Mouse (Mus musculus): ENCODE measurements around the gene Terb2.

Gene Terb2

GRCm38 (mm10) chr2:122186106-122186505 lies at the start of gene Terb2, which contains the start of gene Patl2:
Gene Terb2, plus strand, starts transcription at chr2:122186272.
Gene Patl2, minus strand, starts transcription at chr2:122186189.
- DNase-seq = no peak

DNA sequence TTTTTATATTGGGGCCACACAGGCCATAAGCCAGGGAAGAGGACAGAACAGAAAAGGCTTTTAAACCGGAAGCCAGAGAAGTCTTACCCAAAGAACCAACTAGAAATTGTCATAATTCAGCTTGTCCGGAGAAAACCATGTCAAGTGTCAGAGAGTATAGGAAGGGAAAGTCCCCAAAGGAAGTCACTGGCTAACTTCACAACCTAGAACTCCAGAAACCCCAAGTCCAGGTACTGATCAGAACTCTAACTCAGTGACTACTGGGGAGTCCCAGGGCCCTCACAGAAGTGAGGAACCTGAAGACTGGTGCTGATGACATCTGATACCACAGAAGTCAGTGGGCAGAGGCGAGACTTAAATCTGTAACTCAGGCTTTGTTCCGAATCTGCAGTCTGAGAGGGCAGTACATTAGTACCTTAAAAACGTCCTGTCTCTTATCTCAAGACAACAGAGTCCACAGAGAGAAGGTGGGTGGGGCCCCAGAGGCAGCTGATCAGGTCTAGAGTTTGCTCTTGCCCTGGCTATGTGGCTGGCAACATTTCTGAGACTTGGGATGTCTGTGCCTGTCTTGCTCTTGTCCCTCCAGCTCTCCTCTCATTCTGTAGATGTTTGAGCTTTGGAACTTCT lies 48.1 kb upstream of the Terb2 start:
- no peak for DNase-seq

GRCm38 (mm10) chr2:122140815-122141214 lies 45.3 kb upstream of the Terb2 start:
- no peak for DNase-seq

GRCm38 (mm10) chr2:122141332-122141967 lies 44.6 kb upstream of the Terb2 start:
- DNase-seq = no peak

DNA sequence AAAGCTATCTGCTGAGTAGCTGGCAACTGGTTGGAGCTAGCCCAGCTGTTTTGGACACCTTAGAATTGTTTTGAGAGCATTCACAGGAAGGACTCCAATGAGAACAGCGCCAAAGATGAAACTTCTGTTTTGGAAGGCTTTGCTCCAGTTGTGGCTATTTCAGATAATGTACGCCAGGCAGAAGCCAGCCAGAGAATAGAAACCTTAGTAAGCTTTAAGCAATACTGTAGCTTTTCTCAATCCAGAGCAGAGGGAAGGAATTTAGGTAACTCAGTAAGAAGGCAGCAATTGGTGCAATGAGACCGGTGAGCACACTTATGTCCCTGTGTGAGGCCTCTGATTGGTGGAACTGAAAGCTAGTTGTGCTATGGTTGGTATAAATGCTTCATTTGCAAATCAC lies 43.0 kb upstream of the Terb2 start:
- DNase-seq = no peak

- no peak for DNase-seq
Observed at GRCm38 (mm10) chr2:122145756-122146155, 40.3 kb upstream of the Terb2 start.

- DNase-seq = peak; percentile 7
Observed at GRCm38 (mm10) chr2:122146687-122147086, 39.4 kb upstream of the Terb2 start.

- peak; percentile 87 for DNase-seq
Observed at GRCm38 (mm10) chr2:122147508-122148241, 38.4 kb upstream of the Terb2 start, which contains the start of gene B2m. Gene B2m, plus strand, starts transcription at chr2:122147686.

- peak; percentile 16 for DNase-seq
Observed at GRCm38 (mm10) chr2:122148242-122148917, 37.7 kb upstream of the Terb2 start.

GRCm38 (mm10) chr2:122149316-122149715 lies 36.8 kb upstream of the Terb2 start:
- DNase-seq = no peak

GRCm38 (mm10) chr2:122149716-122150115 lies 36.4 kb upstream of the Terb2 start:
- DNase-seq = no peak

- DNase-seq = no peak
Observed at GRCm38 (mm10) chr2:122151221-122151620, 34.9 kb upstream of the Terb2 start.

DNA sequence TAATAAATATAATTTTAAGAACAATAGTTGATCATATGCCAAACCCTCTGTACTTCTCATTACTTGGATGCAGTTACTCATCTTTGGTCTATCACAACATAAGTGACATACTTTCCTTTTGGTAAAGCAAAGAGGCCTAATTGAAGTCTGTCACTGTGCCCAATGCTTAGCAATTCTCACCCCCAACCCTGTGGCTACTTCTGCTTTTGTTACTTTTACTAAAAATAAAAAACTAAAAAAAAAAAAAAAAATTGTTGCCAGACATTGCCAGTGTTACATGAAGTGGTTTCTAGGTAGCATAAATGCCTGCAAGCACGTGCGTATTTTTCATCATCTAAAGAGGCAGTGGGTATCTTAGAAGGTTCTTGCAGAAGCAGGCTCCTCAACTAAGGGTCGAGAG lies 33.2 kb upstream of the Terb2 start:
- DNase-seq = no peak

DNA sequence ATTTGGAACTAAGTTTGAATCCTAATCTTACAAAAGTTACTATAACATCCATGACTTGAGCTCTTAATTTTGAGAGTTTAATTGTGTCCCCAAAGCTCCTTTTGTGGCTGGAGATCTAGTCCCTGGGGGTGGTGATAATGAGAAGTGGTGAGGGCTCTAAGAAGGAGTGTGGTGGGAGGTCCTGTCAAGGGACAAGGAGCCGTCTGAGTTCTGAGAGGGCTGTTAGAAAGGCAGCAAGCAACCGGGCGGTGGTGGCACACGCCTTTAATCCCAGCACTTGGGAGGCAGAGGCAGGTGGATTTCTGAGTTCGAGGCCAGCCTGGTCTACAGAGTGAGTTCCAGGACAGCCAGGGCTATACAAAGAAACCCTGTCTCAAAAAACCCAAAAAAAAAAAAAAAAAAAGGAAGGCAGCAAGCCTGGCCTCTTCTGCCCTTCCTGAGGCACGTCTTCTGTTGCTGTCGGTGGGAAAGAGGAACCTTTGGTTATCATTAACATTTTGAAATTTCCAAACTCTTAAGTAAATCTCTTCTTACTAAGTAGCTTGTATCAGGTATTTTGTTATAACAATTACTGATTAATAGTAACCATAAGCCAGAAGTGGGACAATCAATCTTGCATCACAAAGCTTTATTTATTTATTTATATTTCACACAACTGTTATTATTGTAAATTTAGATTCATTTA lies 32.2 kb upstream of the Terb2 start:
- DNase-seq = no peak

GRCm38 (mm10) chr2:122154479-122154878 lies 31.6 kb upstream of the Terb2 start:
- DNase-seq = no peak

GRCm38 (mm10) chr2:122155292-122155691 lies 30.8 kb upstream of the Terb2 start:
- DNase-seq = no peak

DNA sequence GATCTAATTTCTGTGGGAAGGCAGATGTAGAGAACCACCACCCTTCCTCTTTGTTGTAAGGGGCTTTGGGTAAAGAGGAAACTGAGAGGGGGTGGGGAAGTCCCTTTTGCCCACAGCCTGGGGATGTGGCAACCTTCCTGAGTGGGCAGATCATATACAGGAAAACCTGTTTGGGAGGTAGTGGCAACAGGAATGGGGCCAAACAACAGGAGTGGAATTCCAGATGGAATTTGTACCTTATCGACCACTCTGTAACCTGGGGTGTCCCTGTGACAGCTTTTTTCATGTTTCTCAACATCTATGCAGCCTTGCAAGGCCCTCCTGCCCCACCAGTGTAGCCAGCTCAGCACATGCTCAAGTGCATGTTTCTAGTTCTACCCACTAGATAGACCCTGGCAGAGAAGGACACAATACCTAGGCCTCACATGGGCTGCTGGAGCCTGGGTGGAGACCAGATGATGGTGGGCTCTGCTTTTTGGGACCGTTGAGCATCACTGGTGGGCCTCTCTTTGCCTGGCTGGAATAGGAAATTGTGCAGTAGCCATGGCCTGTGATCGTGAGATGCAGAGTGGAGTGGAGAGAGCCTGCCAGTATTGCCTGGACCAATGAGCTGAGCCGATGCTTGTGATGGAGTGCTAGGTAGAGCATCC lies 29.9 kb upstream of the Terb2 start:
- DNase-seq = no peak

DNA sequence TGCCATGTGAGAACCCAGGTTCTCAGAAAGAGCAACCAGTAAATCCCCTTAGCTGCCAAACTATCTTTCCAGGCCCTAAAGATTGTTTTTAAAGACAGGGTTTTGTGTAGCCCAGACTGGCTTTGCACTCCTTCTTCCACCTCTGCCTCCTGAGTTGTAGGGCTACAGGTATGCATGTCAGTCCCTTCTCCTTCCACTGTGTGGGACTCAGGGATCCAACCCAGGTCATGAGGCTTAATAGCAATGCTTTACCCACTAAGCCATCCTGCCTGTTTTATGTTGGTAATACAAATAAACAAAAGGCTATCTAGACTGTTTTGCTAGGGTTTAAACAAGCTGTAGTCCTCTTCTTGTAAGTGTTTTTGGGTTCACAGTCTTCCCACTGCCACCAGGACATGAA lies 28.5 kb upstream of the Terb2 start:
- DNase-seq = no peak

DNA sequence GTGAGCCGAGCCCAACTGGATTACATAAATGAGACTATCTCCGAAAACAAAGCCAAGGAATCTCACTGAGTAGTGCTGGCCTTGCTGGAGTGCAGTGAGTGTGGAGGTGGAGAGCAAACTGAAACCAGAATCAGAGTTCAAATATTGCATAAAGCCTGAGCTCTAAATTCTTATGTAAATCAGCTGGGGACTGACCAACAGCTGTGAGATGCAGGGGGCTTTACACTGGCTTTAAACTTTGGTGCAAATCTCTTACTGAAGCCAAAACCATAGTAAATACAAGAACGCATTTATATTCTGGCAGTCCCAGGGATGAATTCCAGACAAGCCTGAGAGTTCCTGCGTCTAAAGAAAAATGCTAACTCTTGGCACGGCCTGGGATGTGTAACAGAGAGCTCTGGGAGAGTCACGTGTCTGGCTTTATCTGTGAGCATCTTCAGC lies 27.7 kb upstream of the Terb2 start:
- no peak for DNase-seq

DNA sequence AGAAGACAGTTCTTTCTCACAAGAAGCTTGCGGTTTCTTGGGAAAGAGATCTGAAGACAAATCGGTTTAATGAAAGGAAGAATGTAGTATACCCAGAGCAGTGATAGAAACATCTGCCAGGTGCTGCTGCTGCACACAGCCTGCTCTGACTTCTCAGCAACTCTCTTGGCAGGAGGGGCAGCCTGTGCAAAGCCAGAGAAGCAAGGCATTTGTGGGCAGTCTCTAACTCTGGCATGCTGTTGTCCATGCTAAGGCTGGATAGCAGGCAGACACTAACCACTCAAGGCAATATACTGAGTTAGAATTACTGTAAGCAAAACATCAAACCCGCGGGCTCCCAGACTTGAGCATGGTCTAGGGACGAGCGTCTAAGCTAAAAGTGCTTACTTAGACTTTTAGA lies 26.4 kb upstream of the Terb2 start:
- DNase-seq = no peak

DNA sequence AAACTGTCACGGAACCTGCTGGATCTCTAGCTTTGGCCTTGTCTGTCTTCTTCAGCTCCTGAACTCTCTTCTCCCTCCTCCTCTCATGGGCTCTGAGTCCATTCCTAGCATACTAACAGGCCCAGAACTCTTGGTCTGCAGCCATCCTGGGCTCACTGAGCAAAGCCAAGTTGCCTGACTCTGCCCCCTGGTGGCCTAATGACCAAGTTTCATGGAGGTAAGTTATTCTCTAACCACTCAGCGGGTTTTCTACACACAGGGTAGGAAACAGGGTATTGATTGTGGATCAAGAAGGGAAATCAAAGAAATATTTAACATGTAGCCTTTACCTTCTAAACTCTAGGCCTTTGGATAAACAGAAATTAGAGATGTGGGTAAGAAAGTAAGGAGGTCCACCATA lies 25.4 kb upstream of the Terb2 start, which contains the start of gene Trim69:
Trim69 (plus strand) TSS at position 21 of the 400 bp plus-strand sequence.
- DNase-seq = peak; percentile 59

DNA sequence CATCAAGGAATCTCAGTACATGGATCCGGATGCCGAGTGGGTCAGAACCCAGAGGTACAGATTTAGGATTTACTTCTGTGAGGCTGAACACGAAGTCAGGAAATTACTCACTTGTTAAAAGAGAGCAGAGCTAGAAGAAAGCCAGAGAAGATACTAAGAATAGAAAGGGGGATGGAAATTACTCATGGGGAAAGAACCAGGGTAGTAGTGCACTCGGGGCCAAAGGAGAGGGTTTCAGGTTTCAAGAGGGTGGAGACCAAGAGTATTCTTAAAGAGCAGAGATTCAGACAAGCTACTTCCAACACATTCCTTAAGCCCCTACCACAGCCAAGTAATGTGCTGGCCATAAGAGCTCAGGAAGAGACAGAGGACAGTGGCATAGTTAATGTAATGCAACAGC lies 24.5 kb upstream of the Terb2 start:
- DNase-seq = no peak

Measured in cerebellum, adult 9-11 months (tissue).